ENCODE assay signal across 14 mouse cellular contexts in genomic region chr2:19753479-19753878, GRCm38 (mm10).
"Had no signal": no experiment of that assay in that cellular context is flagged by ENCODE, and none has a peak within 500 bp of the region (broad histone marks: within the 10 kb centered on the region; RNA-seq: fewer than 3 reads in every experiment).

No protein-coding gene starts in this region.

- H3K4me1 ChIP-seq: limb, embryonic 10.5 days; limb, embryonic 13.5 days; liver, embryonic 12.5 days; liver, embryonic 15.5 days had no signal

- DNase-seq: kidney, adult 2 months; kidney, postnatal 25 days; liver; lung, adult 18-20 months; lung, postnatal 14 days; lung, postnatal 4 days; midbrain, embryonic 14.5 days; thymus, adult 2 months; thymus, postnatal 14 days; thymus, postnatal 4 days had no signal

- H3K4me3 ChIP-seq: limb, embryonic 10.5 days; limb, embryonic 13.5 days; liver, embryonic 12.5 days; liver, embryonic 15.5 days had no signal
